Mouse (Mus musculus): ENCODE results near the gene Slc39a5.

DNA sequence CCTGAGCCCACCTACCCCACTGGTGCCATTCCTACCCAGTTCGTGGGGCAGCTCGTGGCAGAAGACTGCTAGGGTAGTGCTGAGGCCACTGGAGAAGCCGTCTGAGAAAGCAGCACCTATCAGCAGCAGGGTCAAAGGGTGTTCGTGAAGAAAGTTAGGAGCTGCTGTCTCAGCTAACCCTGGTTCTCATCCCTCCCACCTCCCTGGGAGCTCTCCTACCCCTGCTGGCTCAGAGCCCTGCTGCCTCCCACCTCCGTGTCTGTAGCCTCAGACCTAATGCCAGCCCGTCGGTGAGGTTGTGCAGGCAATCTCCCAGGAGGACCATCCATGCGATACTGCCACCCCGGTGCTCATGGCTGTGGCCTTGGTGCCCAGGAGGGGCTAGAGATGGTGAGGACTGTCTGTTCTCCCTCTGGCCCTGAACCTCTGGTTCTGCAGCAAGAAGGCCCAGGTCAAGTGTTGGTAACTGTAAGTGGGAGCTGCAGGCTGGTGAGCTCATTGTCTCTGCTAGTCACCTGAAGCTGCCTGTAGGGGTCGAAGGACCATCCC lies 4.2 kb downstream of the Slc39a5 start:
- TF ChIP-seq CTCF (conservative IDR thresholded peaks at IDR 0.05; ENCODE audit: insufficient read depth, insufficient read length, low read depth, low read length), result no peak
- TF ChIP-seq POLR2A (IDR thresholded peaks at IDR 0.05; ENCODE audit: low read depth, low read length), result no peak
